Mouse (Mus musculus) embryo, embryonic 11 days (tissue): ENCODE measurements around the gene Gpam.

Source experiments
- DNase-seq: peaks from one replicate; pipeline ENCODE4 v3.0.0-alpha.2; 2015

Gpam gene

DNA sequence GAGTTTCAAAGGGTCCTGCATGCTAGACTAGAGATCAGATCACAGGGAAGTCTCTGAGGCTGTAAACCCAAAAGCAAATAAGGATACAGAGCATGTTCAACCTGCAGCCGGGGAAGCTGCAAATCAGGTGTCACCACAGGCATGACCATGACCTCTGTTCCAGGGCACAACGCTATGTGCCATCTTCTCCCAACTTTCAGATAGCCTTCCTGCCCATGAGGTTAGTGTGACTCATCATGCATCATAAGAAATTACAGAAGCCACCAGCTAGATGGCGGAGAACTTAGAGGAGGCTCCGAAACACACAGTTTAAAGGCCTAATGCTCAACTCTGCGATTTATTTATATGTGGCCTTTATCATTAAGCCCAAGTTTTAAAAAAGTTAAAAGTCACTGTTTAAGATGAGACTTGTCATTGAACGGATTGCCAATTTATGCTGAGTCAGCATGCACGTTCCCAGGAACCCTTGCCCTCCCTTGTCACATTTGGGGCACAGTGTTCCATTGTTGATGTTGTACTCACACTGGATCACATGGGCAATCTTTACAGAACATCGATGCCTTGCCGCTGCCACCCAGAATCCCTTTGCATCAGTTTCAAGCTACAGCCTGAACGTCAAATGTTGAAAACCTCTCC, 71.3 kb downstream of the Gpam start:
- no peak for DNase-seq

DNA sequence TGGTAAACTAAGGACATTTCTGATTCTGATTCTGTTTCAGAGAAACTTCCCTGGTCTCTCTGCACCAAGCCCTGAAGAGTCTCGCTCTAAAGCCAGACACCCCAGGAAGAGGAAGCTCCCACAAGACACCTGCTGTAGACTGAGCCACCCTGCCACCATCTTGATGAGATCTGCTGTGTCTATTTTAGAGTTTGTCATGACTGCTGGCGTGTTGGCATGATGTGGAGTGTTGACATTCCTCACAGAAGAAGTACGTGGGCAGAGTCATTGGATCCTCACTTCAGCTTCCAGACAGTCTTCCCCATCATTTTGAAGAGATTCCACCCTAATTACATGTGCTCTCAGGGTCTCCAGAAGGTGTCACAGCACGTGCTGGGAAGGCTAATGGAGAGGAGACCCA, 73.9 kb downstream of the Gpam start:
- DNase-seq: no peak

DNA sequence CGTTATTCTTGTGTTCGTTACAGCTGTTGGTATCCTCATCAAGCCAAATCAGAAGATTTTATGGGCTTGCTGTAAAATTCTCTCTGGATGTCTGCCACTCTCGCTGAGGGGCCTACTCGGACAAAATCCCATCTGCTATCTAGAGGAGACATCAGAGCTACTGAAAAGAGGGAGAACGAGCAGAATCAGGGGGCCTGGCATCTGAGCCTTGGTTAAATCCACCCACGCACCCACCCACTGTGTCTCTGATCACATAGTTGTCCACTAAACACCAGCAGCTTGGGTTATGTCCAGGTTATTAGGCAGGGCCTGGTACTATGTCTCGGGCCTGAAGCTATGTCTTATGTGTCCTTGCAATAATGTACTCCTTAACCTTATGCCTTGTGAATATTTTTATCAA, 89.6 kb downstream of the Gpam start:
- no peak for DNase-seq

DNA sequence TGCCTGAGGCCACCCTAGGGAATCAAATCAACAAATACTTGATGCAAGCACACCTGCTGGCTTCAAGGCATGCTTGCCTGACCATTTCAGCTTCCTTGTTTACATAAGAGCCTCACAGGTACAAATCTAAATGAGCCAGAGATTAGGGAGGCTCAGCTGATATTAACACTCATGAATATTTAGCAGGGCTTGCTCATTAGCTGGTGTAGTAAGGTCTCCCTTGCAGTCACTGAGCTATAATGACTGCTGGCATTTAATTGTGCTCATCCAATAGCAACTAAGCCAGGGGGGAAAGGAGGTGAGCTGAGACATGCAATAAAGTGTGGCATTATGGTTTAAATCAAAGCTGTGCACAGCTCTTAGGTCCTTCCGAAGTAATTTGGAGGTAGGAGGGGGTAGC, 108.2 kb downstream of the Gpam start:
- no peak for DNase-seq
